Mouse (Mus musculus): ENCODE data around the gene Ash1l. TPM values are rescaled to one million over a fixed set of nuclear protein-coding genes. Genes with fewer than 3 reads are reported as not detected.

Gene Ash1l
- polyA plus RNA-seq, 1 experiment from 2014 or later: 11.9 TPM

DNA sequence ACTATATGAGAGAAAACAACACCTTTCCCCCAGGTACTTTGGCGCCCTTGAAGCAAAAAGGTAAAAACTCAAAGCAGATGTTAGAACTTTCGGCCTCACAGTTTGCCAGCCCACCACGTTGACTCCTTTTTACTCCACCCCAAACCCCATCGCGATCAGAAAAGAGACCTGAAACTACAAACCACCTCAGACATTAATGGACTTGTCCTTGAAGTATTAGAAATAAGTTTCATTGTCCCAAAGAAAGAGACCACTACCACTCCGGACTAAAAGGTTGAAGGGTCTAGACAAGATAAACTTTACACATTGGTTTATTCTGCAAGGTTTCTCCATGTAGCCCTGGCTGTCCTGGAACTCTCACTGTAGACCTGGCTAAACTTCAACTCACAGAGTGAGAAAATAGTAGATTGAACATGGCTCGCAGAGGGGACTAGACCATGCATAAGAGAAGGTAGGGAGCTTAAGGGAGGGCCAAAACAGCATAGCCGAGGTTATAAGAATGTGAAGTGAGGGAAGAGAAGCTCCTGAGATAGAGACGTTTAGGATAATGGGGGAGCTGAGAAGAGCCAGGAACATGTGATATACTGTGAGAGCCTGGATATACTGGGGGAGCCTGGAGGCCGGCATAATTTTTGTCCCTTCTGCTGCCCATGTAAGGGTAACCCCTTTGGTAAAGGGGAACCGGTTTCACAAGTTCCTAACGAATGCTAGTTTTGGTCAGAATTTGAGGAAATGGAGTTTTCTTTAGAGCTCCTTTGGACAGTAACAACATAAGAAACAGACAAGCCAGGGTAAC is 152.3 kb downstream of the Ash1l start:
- no peak for ATAC-seq
- no peak overlapping the region for H3K9ac ChIP-seq (replicated peaks; ENCODE audit: low read depth)
- H3K4me2 ChIP-seq (replicated peaks; ENCODE audit: low read depth, low read length): peak overlapping the region; percentile 91; the same call in 1 of the 2 replicates
- peaks cover 4% of the 10 kb centered on the region; the same call in 1 of the 2 replicates for H3K4me1 ChIP-seq (ENCODE audit: insufficient read depth, low read depth, low read length)
- H3K9me3 ChIP-seq (ENCODE audit: low read length): no peaks in the 10 kb centered on the region
- TF ChIP-seq EP300 (IDR thresholded peaks at IDR 0.05) (no peak), CTCF (IDR thresholded peaks at IDR 0.05) (no peak)
- 57% methylated on average over 12 of the region's 12 CpGs for WGBS
- H3K36me3 ChIP-seq (ENCODE audit: insufficient read depth, low read length): no peaks in the 10 kb centered on the region
- H3K4me3 ChIP-seq (ENCODE audit: low read depth, low read length): no peak overlapping the region
- no peaks in the 10 kb centered on the region for H3K27me3 ChIP-seq (replicated peaks; ENCODE audit: insufficient read depth, low read length)
- H3K27ac ChIP-seq (ENCODE audit: low read length): no peak overlapping the region
- no peak for DNase-seq (ENCODE audit: low spot score)

DNA sequence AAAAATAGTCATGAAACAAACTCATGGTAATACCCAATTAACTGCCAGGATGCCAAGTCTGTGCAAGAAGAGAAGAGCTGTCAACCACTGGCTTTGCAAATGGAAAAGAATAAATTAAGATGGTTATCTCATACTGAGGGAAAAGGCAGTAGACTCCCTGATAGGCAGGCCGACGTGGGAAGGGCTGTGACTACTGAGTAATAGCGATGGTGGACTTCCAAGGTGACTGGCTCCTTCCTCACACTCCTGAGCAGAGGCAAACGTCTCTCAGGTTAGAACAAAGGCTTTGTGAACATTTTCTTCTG is 152.8 kb downstream of the Ash1l start:
- no peak overlapping the region for H3K27ac ChIP-seq (ENCODE audit: low read length)

DNA sequence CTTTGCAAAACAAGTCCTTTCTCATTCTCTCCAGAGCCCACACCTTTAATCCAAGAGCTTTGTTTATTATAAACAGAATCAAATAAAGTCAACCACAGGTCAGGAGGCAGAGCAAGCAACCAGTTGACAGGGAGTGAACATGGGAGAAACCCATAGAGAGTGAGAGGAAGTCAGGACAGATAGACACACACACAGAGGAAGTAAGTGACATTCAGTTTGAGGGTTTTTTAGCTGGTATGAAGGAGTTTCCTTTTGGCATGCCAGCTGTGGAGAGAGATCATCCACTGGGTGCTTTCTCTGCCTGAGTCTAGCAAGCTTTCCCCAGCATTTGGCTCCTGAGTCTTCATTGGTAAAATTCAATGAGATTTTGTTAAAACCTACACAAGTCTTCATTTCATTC is 156.5 kb downstream of the Ash1l start:
- Histone ChIP-seq H3K27ac (ENCODE audit: low read length) (no peak overlapping the region), H3K36me3 (ENCODE audit: insufficient read depth, low read length) (no peaks in the 10 kb centered on the region), H3K9me3 (ENCODE audit: low read length) (no peaks in the 10 kb centered on the region), H3K27me3 (replicated peaks; ENCODE audit: insufficient read depth, low read length) (no peaks in the 10 kb centered on the region), H3K9ac (replicated peaks; ENCODE audit: low read depth) (no peak overlapping the region), H3K4me2 (replicated peaks; ENCODE audit: low read depth, low read length) (no peak overlapping the region), H3K4me3 (ENCODE audit: low read depth, low read length) (no peak overlapping the region), H3K4me1 (ENCODE audit: insufficient read depth, low read depth, low read length) (no peaks in the 10 kb centered on the region)
- ATAC-seq (no peak), DNase-seq (ENCODE audit: low spot score) (no peak)
- TF ChIP-seq EP300 (IDR thresholded peaks at IDR 0.05): no peak
- TF ChIP-seq CTCF (IDR thresholded peaks at IDR 0.05): no peak

More for the DNA sequence above, 152.8 kb downstream of the Ash1l start:
- Histone ChIP-seq H3K4me2 (replicated peaks; ENCODE audit: low read depth, low read length) (no peak overlapping the region), H3K4me3 (ENCODE audit: low read depth, low read length) (no peak overlapping the region), H3K4me1 (ENCODE audit: insufficient read depth, low read depth, low read length) (peaks cover 4% of the 10 kb centered on the region; the same call in 1 of the 2 replicates), H3K36me3 (ENCODE audit: insufficient read depth, low read length) (no peaks in the 10 kb centered on the region), H3K9ac (replicated peaks; ENCODE audit: low read depth) (no peak overlapping the region), H3K27me3 (replicated peaks; ENCODE audit: insufficient read depth, low read length) (no peaks in the 10 kb centered on the region), H3K9me3 (ENCODE audit: low read length) (no peaks in the 10 kb centered on the region)
- no peak for DNase-seq (ENCODE audit: low spot score)
- TF ChIP-seq EP300 (IDR thresholded peaks at IDR 0.05) (no peak), CTCF (IDR thresholded peaks at IDR 0.05) (no peak)
- 44% methylated on average over 4 of the region's 4 CpGs for WGBS
- ATAC-seq: no peak

DNA sequence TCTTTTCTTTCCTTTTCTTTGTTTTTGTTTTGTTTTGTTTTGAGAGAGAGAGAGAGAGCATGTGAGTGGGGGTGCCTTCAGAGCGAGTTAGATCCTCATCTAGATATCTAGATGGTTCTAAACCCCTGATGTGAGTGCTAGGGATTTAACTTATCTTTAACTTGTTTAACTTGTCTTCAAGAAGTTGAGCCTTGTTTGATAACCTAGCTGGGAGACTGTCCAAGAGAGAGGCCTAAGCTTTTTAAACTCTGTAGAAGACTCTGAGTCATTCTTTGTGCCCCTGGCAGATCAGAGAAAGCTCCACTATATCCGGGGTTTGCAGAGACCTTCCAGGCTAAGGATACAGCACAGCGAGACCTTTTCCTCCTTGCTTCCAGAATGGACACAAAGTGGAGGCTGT is 157.1 kb downstream of the Ash1l start:
- TF ChIP-seq CTCF (IDR thresholded peaks at IDR 0.05) (no peak), EP300 (IDR thresholded peaks at IDR 0.05) (no peak)
- Histone ChIP-seq H3K36me3 (ENCODE audit: insufficient read depth, low read length) (no peaks in the 10 kb centered on the region), H3K4me1 (ENCODE audit: insufficient read depth, low read depth, low read length) (no peaks in the 10 kb centered on the region), H3K27me3 (replicated peaks; ENCODE audit: insufficient read depth, low read length) (no peaks in the 10 kb centered on the region), H3K4me3 (ENCODE audit: low read depth, low read length) (no peak overlapping the region), H3K4me2 (replicated peaks; ENCODE audit: low read depth, low read length) (no peak overlapping the region), H3K9me3 (ENCODE audit: low read length) (no peaks in the 10 kb centered on the region), H3K27ac (ENCODE audit: low read length) (no peak overlapping the region; the same call in 1 of the 2 replicates), H3K9ac (replicated peaks; ENCODE audit: low read depth) (no peak overlapping the region)
- ATAC-seq (no peak), DNase-seq (ENCODE audit: low spot score) (no peak)
- 42% methylated on average over 3 of the region's 3 CpGs for WGBS

DNA sequence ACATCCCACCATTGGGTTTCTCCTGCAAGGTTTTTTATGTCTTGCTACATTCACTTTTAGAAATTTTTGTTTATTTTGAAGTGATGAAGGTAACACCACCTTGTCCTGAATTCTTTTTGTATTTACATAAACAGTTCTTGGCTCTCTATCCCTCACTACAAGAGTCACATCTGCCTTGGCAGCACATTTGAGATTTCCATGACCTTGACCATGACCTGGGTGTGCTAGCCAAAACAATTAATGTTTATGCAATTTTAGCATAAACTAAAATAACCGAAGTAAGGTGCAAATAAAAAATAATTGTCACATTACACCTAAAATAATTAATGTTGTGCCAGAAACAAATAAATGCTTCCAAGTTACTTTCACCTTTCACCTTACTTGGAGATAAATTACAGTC is 157.7 kb downstream of the Ash1l start:
- TF ChIP-seq CTCF (IDR thresholded peaks at IDR 0.05) (no peak), EP300 (IDR thresholded peaks at IDR 0.05) (no peak)
- no peak overlapping the region for H3K4me2 ChIP-seq (replicated peaks; ENCODE audit: low read depth, low read length)
- ATAC-seq (no peak), DNase-seq (ENCODE audit: low spot score) (no peak)
- H3K36me3 ChIP-seq (ENCODE audit: insufficient read depth, low read length): no peaks in the 10 kb centered on the region
- 45% methylated on average over 1 of the region's 1 CpGs for WGBS
- H3K27ac ChIP-seq (ENCODE audit: low read length): no peak overlapping the region
- H3K27me3 ChIP-seq (replicated peaks; ENCODE audit: insufficient read depth, low read length): no peaks in the 10 kb centered on the region
- no peaks in the 10 kb centered on the region for H3K9me3 ChIP-seq (ENCODE audit: low read length)
- no peak overlapping the region for H3K4me3 ChIP-seq (ENCODE audit: low read depth, low read length)
- H3K4me1 ChIP-seq (ENCODE audit: insufficient read depth, low read depth, low read length): no peaks in the 10 kb centered on the region
- no peak overlapping the region for H3K9ac ChIP-seq (replicated peaks; ENCODE audit: low read depth)

DNA sequence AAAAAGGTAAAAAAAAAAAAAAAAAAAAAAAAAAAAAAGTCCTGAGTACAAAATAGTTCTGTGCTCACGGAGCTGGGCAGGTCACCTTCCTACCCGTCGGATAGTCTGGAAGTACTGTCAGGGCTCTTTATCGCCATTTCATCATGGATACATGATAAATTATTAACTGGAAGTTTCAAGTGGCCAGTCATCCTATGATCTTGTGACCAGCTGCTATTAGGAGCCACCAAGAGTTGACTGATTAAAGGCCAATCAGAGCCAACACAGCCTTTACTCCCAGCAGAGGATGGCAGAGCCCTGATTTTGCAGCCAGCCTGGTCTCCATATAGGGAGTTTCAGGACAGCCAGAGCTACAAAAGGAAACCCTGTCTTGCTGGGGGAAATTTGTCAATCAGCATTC is 162.6 kb downstream of the Ash1l start:
- Histone ChIP-seq H3K4me3 (ENCODE audit: low read depth, low read length) (no peak overlapping the region), H3K9me3 (ENCODE audit: low read length) (no peaks in the 10 kb centered on the region), H3K9ac (replicated peaks; ENCODE audit: low read depth) (no peak overlapping the region), H3K4me1 (ENCODE audit: insufficient read depth, low read depth, low read length) (no peaks in the 10 kb centered on the region), H3K4me2 (replicated peaks; ENCODE audit: low read depth, low read length) (no peak overlapping the region), H3K36me3 (ENCODE audit: insufficient read depth, low read length) (no peaks in the 10 kb centered on the region), H3K27me3 (replicated peaks; ENCODE audit: insufficient read depth, low read length) (no peaks in the 10 kb centered on the region), H3K27ac (ENCODE audit: low read length) (no peak overlapping the region)
- no peak for TF ChIP-seq CTCF (IDR thresholded peaks at IDR 0.05)
- no peak for TF ChIP-seq EP300 (IDR thresholded peaks at IDR 0.05)
- DNase-seq (ENCODE audit: low spot score) (no peak), ATAC-seq (no peak; the same call in 1 of the 2 replicates)
- WGBS: 50% methylated on average over 4 of the region's 4 CpGs

All from lung, postnatal 0 days (tissue).